Mouse (Mus musculus) limb, embryonic 15.5 days (tissue): ENCODE data around the gene Atg7. TPM values are rescaled to one million over a fixed set of nuclear protein-coding genes. Genes with fewer than 3 reads are reported as not detected.

Source experiments
- ATAC-seq: fragments of 200-750 bp; cut with Nextera tagmentation; 2 replicates; pipeline ENCODE4 v1.8.0; 2017; ENCODE audit warnings: low read depth, moderate TSS enrichment; ENCODE audit not compliant: insufficient number of reproducible peaks, low FRiP score, low TSS enrichment
- H3K27ac ChIP-seq: fragments of 300-500 bp; sonication (generic); 2 replicates; pipeline ENCODE4 v1.5.1; 2015; ENCODE audit warnings: moderate library complexity, mild to moderate bottlenecking, inconsistent platforms
- H3K27me3 ChIP-seq: fragments of 300-500 bp; sonication (generic); 2 replicates; pipeline ENCODE4 v1.6.1; 2015; ENCODE audit warnings: inconsistent platforms
- H3K36me3 ChIP-seq: fragments of 300-500 bp; sonication (generic); 2 replicates; pipeline ENCODE4 v1.6.1; 2015; ENCODE audit warnings: inconsistent platforms
- H3K4me1 ChIP-seq: fragments of 300-500 bp; sonication (generic); 2 replicates; pipeline ENCODE4 v1.6.1; 2015; ENCODE audit warnings: inconsistent platforms
- H3K4me2 ChIP-seq: fragments of 300-500 bp; sonication (generic); 2 replicates; pipeline ENCODE4 v1.6.1; 2015; ENCODE audit warnings: mild to moderate bottlenecking, inconsistent platforms
- H3K4me3 ChIP-seq: fragments of 300-500 bp; sonication (generic); 2 replicates; pipeline ENCODE4 v1.5.1; 2015; ENCODE audit warnings: mild to moderate bottlenecking, inconsistent platforms
- H3K9ac ChIP-seq: fragments of 300-500 bp; sonication (generic); 2 replicates; pipeline ENCODE4 v1.6.1; 2015; ENCODE audit warnings: inconsistent platforms
- H3K9me3 ChIP-seq: fragments of 300-500 bp; sonication (generic); 2 replicates; pipeline ENCODE4 v1.6.1; 2016; ENCODE audit warnings: inconsistent platforms
- WGBS: fragments of 180-500 bp; shearing (Covaris S2); methylation state at CpG from one replicate; pipeline ENCODE4 v1.1.7; 2015; 5-methylcytosine and 5-hydroxymethylcytosine counted together
- polyA plus RNA-seq: library from polyadenylated mRNA; unstranded; fragments of >200 nt; fragmentation: Nextera tagmentation; extraction: Ambion mirVana; gene quantifications from 2 replicates; pipeline ENCODE4 v1.2.1, GENCODE M21; 2015

Gene Atg7
- polyA plus RNA-seq, 1 experiment from 2014 or later, result 19.5 TPM

- Histone ChIP-seq H3K4me1 (peaks cover 20% of the 10 kb centered on the region), H3K9me3 (no peaks in the 10 kb centered on the region), H3K36me3 (no peaks in the 10 kb centered on the region), H3K27me3 (no peaks in the 10 kb centered on the region), H3K9ac (no peak overlapping the region), H3K27ac (no peak overlapping the region), H3K4me2 (no peak overlapping the region), H3K4me3 (no peak overlapping the region)
- WGBS, result 62% methylated on average over 4 of the region's 4 CpGs
- no peak for ATAC-seq
Measured at GRCm38 (mm10) chr6:114791846-114792245, 148.9 kb downstream of the Atg7 start.

GRCm38 (mm10) chr6:114794706-114795105 lies 151.8 kb downstream of the Atg7 start:
- H3K9ac ChIP-seq, result no peak overlapping the region
- ATAC-seq, result no peak
- H3K27me3 ChIP-seq, result no peaks in the 10 kb centered on the region
- 90% methylated on average over 9 of the region's 9 CpGs for WGBS
- no peak overlapping the region for H3K4me2 ChIP-seq
- no peak overlapping the region for H3K27ac ChIP-seq
- no peaks in the 10 kb centered on the region for H3K9me3 ChIP-seq
- no peak overlapping the region for H3K4me3 ChIP-seq
- no peaks in the 10 kb centered on the region for H3K36me3 ChIP-seq
- H3K4me1 ChIP-seq, result peaks cover 25% of the 10 kb centered on the region

DNA sequence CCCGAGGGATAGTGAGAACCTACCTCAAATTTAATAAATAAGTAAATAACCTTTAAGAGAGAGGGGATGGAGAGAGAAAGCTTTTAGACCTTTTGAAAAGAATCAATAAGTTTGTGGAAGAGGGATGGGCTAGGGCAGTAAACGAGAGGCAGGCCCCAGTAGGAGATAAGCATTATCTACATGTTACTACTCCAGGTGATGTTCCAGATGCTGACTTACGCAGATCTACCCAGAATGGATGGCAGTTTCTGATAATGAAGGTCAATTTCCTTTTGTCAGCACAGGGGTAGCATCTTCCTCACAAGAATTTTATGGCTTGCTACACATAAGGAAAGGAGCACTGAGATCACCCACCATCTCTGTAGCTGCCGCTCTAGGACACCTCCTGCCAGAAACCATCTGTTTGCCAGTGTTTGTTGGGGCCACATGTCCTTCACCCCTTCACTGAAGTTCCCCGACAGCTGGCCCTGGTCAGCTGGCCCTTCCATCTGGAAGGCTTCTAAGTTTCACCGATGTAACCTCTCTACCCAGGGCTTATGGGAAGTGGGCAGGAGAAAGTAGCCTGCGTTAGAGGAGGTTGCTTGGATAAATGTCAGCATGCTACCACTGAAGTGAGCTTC lies 152.9 kb downstream of the Atg7 start:
- H3K4me2 ChIP-seq, result no peak overlapping the region
- peaks cover 30% of the 10 kb centered on the region for H3K4me1 ChIP-seq
- H3K36me3 ChIP-seq, result no peaks in the 10 kb centered on the region
- ATAC-seq, result no peak
- H3K4me3 ChIP-seq, result no peak overlapping the region
- no peak overlapping the region for H3K27ac ChIP-seq
- no peak overlapping the region for H3K9ac ChIP-seq
- H3K27me3 ChIP-seq, result no peaks in the 10 kb centered on the region
- H3K9me3 ChIP-seq, result no peaks in the 10 kb centered on the region
- WGBS, result 79% methylated on average over 7 of the region's 7 CpGs

- H3K36me3 ChIP-seq, result no peaks in the 10 kb centered on the region
- no peak overlapping the region for H3K9ac ChIP-seq
- ATAC-seq, result no peak
- no peak overlapping the region for H3K4me2 ChIP-seq
- no peaks in the 10 kb centered on the region for H3K27me3 ChIP-seq
- H3K9me3 ChIP-seq, result no peaks in the 10 kb centered on the region
- WGBS, result 66% methylated on average over 5 of the region's 5 CpGs
- H3K4me1 ChIP-seq, result peaks cover 30% of the 10 kb centered on the region
- no peak overlapping the region for H3K27ac ChIP-seq
- H3K4me3 ChIP-seq, result no peak overlapping the region
Measured at GRCm38 (mm10) chr6:114797901-114798300, 155.0 kb downstream of the Atg7 start.

GRCm38 (mm10) chr6:114798715-114799114 lies 155.8 kb downstream of the Atg7 start:
- 37% methylated on average over 4 of the region's 4 CpGs for WGBS
- no peaks in the 10 kb centered on the region for H3K27me3 ChIP-seq
- H3K27ac ChIP-seq, result no peak overlapping the region
- no peak overlapping the region for H3K4me3 ChIP-seq
- no peaks in the 10 kb centered on the region for H3K36me3 ChIP-seq
- H3K4me1 ChIP-seq, result peaks cover 38% of the 10 kb centered on the region
- ATAC-seq, result no peak
- no peak overlapping the region for H3K9ac ChIP-seq
- H3K9me3 ChIP-seq, result no peaks in the 10 kb centered on the region
- H3K4me2 ChIP-seq, result no peak overlapping the region

DNA sequence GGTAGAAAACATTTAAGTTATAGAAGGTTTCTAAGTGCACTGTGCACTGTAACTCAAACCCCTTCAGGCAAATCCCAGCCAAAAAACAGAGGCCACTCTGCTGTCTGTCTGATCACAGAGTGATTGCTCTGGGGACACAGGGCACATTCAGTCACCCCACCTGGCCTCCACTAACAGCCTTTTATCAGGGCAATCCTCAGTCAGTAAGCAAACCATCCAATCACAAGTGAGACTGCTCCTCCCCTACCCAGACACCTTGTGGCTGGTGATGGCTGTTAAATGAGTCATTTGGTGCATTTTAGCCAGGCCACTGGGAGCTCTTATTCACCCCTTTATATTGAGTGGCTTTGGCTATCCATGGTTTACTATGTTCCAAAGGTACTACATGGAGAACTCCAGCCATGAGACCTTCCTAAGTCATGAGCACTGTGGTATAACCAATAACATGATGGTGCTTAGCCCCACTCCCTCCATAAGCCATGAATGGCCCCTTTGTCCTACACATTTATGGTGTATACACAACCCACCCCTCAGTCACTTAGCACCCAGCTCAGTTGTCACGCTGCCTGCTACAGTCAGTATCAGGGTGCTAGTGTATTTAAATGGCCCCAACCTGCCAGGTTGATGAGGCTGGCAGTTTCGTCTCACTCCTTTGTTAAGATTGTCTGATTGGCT lies 157.5 kb downstream of the Atg7 start:
- Histone ChIP-seq H3K9ac (no peak overlapping the region), H3K9me3 (no peaks in the 10 kb centered on the region), H3K27me3 (no peaks in the 10 kb centered on the region), H3K4me1 (peaks cover 45% of the 10 kb centered on the region), H3K27ac (0 out of 2 replicates have a peak overlapping the region, but pooled peaks have one; percentile 17), H3K4me2 (no peak overlapping the region), H3K36me3 (no peaks in the 10 kb centered on the region), H3K4me3 (no peak overlapping the region)
- no peak for ATAC-seq
- WGBS, result 56% methylated on average over 2 of the region's 2 CpGs

DNA sequence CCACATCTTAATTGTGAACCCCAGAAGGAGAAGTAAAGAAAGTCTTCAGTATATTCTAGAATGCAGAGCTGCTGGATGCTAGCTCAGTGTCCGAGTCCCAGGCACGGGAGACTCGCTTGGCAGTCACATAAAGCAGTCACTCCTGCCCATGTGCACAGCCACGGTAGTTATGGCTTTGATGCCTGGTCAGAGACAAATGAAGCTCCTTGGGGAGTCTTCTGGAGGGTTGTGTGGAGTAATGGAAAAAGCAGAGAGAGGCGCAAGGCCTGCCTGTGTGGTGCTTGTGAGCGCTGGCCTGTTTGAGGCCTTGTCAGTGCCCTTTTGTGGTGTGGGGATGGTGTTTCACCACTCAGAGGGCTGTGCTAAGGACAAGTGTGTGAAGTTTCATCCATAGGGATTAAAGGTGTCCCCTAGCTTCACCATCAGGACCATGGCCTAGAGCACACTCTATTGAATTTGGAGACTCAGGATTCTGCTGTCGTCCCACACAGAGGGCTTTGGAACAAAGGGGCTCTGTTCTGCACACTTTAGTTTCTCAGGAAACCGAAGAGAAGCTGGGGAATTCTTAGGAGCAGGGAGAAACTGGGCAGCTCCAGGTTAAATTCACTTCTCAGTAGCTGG lies 161.1 kb downstream of the Atg7 start:
- H3K4me2 ChIP-seq, result no peak overlapping the region
- WGBS, result 51% methylated on average over 8 of the region's 8 CpGs
- peak overlapping the region; percentile 77 for H3K27ac ChIP-seq
- no peak overlapping the region for H3K4me3 ChIP-seq
- peaks cover 50% of the 10 kb centered on the region for H3K4me1 ChIP-seq
- no peaks in the 10 kb centered on the region for H3K36me3 ChIP-seq
- ATAC-seq, result no peak
- no peak overlapping the region for H3K9ac ChIP-seq
- no peaks in the 10 kb centered on the region for H3K27me3 ChIP-seq
- no peaks in the 10 kb centered on the region for H3K9me3 ChIP-seq

DNA sequence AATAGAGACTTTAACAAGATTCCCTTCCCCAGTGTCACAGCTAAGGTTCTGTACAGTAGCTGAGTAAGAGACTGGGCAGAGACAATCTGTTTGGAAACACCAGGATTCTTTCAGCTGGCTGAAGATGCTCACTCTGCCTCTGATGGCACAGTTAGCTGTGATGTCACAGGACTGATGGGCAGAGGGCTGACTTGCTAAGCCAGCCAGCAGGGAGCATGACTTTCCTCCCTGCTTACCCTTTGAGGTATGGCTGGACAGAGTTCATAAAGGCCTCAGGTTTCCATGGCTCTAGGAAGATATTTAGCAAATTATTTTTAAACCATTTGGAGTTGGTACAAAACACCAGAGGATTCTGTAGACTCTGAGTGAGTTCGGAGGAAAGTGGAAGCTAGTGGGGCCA lies 162.0 kb downstream of the Atg7 start:
- H3K4me1 ChIP-seq, result peaks cover 59% of the 10 kb centered on the region
- no peaks in the 10 kb centered on the region for H3K36me3 ChIP-seq
- H3K9me3 ChIP-seq, result no peaks in the 10 kb centered on the region
- H3K27ac ChIP-seq, result no peak overlapping the region; the same call in 1 of the 2 replicates
- ATAC-seq, result no peak
- 55% methylated on average over 1 of the region's 1 CpGs for WGBS
- no peak overlapping the region for H3K4me3 ChIP-seq
- H3K9ac ChIP-seq, result no peak overlapping the region
- no peak overlapping the region for H3K4me2 ChIP-seq
- H3K27me3 ChIP-seq, result no peaks in the 10 kb centered on the region

- Histone ChIP-seq H3K27me3 (no peaks in the 10 kb centered on the region), H3K4me1 (peaks cover 51% of the 10 kb centered on the region), H3K9me3 (no peaks in the 10 kb centered on the region), H3K9ac (no peak overlapping the region), H3K36me3 (no peaks in the 10 kb centered on the region), H3K4me3 (no peak overlapping the region), H3K27ac (no peak overlapping the region), H3K4me2 (no peak overlapping the region)
- ATAC-seq, result no peak
- WGBS, result 85% methylated on average over 4 of the region's 4 CpGs
Measured at GRCm38 (mm10) chr6:114805927-114806326, 163.0 kb downstream of the Atg7 start.

- Histone ChIP-seq H3K9me3 (no peaks in the 10 kb centered on the region), H3K27ac (no peak overlapping the region), H3K4me1 (peaks cover 55% of the 10 kb centered on the region), H3K4me3 (no peak overlapping the region), H3K4me2 (no peak overlapping the region), H3K27me3 (no peaks in the 10 kb centered on the region), H3K36me3 (no peaks in the 10 kb centered on the region), H3K9ac (no peak overlapping the region)
- ATAC-seq, result no peak
- WGBS, result 79% methylated on average over 3 of the region's 3 CpGs
Measured at GRCm38 (mm10) chr6:114807474-114807873, 164.6 kb downstream of the Atg7 start.

GRCm38 (mm10) chr6:114808654-114809430 lies 165.9 kb downstream of the Atg7 start:
- H3K4me1 ChIP-seq, result peaks cover 54% of the 10 kb centered on the region
- no peaks in the 10 kb centered on the region for H3K9me3 ChIP-seq
- H3K4me2 ChIP-seq, result no peak overlapping the region
- 72% methylated on average over 3 of the region's 3 CpGs for WGBS
- ATAC-seq, result no peak
- H3K36me3 ChIP-seq, result no peaks in the 10 kb centered on the region
- no peaks in the 10 kb centered on the region for H3K27me3 ChIP-seq
- H3K4me3 ChIP-seq, result no peak overlapping the region
- peak overlapping the region; percentile 72 for H3K27ac ChIP-seq
- no peak overlapping the region for H3K9ac ChIP-seq

DNA sequence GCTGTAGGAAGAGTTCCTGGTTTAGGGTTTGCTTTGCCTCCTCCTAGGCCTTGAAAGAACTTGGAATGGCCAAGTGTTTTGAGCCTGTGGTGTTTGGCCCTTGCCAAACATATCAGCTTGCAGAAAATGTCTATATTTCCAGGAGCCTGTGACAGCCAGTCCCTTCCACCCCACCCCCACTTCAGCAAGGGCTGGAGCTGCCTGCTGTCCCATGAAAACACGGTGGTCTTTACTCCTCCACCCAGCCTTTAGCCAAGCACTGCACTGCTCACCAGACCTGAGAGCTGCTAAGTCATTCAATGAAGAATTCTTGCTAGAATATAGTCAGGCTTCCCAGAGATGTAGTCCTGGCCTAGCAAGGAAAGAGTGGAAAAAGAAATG lies 166.5 kb downstream of the Atg7 start:
- H3K4me2 ChIP-seq, result no peak overlapping the region
- ATAC-seq, result no peak
- H3K9me3 ChIP-seq, result no peaks in the 10 kb centered on the region
- peaks cover 53% of the 10 kb centered on the region for H3K4me1 ChIP-seq
- no peak overlapping the region for H3K4me3 ChIP-seq
- 26% methylated on average over 1 of the region's 1 CpGs for WGBS
- H3K27me3 ChIP-seq, result no peaks in the 10 kb centered on the region
- H3K27ac ChIP-seq, result peak overlapping the region; percentile 72
- no peaks in the 10 kb centered on the region for H3K36me3 ChIP-seq
- no peak overlapping the region for H3K9ac ChIP-seq
